Mouse (Mus musculus): ENCODE measurements at regions not wholly inside any gene's neighbourhood (a gene's known extent, or its start where the extent isn't known, plus 50 kb on each side); places are given as distances from the start of the nearest gene placed in this dataset.
"Not testable (repeated sequence)": the region's sequence is repeated elsewhere in the genome, so short reads cannot be mapped to it uniquely, and the experiment has no call there.

GRCm38 (mm10) chr3:111194541-111194940 lies 943.7 kb upstream of the Prmt6 start:
- DNase-seq, result no peak

DNA sequence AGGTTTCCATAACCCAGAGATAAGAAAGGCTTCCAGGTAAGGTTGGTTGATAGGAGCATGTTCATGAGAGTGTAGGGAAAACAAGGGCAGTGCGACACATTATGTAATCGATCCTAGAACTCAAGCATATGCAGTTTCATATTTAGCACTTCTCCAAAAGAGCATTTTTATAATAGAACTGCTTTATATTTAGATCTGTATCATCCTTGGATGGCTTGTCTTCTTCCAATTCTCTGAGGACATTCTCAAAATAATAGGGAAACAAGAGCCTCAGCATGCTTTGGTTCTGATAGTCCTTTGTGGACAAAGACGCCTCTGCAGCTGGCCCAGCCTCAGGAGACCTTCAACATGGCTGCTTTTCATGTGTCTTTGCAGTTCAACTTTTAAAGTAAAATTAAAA lies 915.9 kb upstream of the Prmt6 start:
- DNase-seq, result no peak

- DNase-seq, result not testable (repeated sequence)
Measured at GRCm38 (mm10) chr3:111141196-111141595, 890.4 kb upstream of the Prmt6 start.

DNA sequence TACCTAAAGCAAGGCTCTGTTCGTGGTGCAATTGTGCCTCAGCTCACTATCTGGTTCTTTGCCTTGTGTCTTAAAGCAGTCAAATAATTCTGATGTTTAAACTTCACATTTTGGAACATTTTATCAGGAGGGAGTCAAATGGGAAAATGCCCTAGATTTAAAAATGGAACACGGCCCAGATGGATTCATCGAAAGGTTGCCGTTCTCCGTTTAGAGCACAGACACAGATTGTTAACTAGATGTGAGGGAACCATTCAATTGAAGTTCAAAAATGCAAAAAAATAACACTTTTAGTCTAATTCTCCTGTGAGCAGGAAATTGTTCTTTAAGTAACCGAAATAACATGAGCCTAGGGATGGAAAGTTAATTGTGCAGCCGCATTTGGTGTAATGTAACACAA lies 858.2 kb upstream of the Prmt6 start:
- no peak for DNase-seq

- peak; percentile 17 for DNase-seq
Measured at GRCm38 (mm10) chr3:111102646-111103045, 851.8 kb upstream of the Prmt6 start.

DNA sequence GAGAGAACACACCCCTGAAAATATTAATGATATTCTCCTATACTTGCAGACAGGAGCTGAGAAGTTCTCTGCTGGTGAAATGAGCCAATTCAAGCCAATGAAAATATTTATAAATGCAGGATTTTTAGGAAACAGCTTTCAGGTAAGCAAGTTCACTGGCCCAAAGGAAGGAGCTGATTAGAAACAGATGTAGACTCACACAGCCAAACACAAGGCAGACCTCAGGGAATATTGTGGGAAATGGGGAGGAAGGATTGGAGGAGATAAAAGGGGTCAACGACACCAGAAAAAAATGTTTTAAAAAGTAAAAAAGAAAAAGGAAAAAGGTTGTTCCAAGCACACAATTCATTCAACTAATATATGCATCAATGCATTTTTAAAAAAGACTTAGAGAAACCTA lies 823.5 kb upstream of the Prmt6 start:
- DNase-seq, result no peak

GRCm38 (mm10) chr3:111070301-111070700 lies 819.5 kb upstream of the Prmt6 start:
- no peak for DNase-seq

DNA sequence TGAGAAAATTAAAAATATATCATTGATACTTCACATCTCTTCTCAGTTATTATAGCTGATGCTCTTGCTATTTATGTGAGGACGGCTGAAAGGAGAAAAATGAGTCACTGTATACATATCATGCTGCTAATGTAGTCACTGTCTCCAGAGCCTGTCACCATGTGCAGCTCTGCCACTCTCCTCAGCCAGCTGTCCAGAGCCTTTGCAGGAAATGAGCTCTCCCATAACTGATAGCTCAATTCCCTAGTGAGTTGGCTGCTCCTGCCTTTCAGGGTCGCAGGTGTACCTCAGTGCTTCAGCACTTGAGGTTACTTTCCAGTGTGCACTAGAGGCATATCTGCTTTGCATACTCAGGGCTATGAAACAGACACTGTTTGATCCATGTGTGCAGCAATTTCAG lies 819.0 kb upstream of the Prmt6 start:
- no peak for DNase-seq

DNA sequence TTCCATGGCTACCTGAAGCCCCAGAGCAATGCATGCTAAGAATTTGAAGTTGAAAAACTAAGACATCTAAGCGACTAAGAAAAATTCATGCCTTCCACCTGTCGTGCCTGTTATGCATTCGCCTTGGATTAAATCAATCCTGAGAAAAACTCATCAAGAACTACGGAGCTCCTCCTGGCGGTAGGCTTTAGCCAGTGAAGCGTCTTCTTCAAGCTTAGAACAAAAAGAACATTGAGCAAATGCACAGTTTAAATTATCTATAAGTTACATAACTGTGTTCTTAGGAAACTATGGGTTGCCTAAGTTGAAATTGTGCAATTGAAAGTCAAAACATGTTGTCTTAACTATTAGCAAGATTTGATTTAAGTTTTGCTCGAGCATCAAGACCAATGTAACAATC lies 818.4 kb upstream of the Prmt6 start:
- DNase-seq, result peak; percentile 17

- no peak for DNase-seq
Measured at GRCm38 (mm10) chr3:111049638-111050037, 798.8 kb upstream of the Prmt6 start.

All from adrenal gland, adult 8-10 months (tissue).